Mouse (Mus musculus): ENCODE measurements at regions not wholly inside any gene's neighbourhood (a gene's known extent, or its start where the extent isn't known, plus 50 kb on each side); places are given as distances from the start of the nearest gene placed in this dataset.

DNA sequence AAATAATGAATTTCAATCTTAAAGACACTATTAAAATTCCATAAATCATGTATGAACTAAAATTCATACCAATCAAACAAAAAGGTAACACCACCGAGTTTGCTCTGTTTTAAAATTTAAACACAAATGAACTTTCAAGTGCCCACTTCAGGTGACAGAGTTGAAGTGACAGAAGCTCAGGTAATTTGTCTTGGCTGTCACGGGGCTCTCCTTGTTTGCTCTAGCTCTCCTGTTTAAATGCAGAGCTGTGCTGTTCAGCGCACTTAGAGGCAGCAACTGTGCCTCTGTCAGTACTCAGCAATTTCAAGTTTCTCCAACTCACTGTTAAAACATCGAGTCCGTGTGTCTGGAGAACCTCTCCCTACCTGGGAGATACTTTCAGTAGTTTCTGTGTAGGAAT is 193.8 kb upstream of the Zfp507 start:
- Histone ChIP-seq H3K9me3 (replicated peaks; ENCODE audit: insufficient read depth, low read length) (no peaks in the 10 kb centered on the region), H3K9ac (ENCODE audit: control insufficient read depth, low read depth, low read length, poor library complexity, severe bottlenecking) (no peak overlapping the region), H3K79me2 (ENCODE audit: control insufficient read depth, insufficient read depth, low read length, poor library complexity) (no peaks in the 10 kb centered on the region), H3K27me3 (ENCODE audit: control insufficient read depth in 1 of 2, insufficient read depth in 2 of 2, low read length in 2 of 2) (no peaks in the 10 kb centered on the region), H3K36me3 (ENCODE audit: control insufficient read depth in 1 of 2, insufficient read depth in 2 of 2, low read length in 2 of 2) (no peaks in the 10 kb centered on the region), H3K27ac (ENCODE audit: control insufficient read depth, low read depth, low read length) (no peak overlapping the region), H3K4me1 (ENCODE audit: control insufficient read depth in 1 of 2, insufficient read depth in 2 of 2, low read length in 2 of 2) (no peaks in the 10 kb centered on the region), H3K4me3 (ENCODE audit: control insufficient read depth in 1 of 2, insufficient read depth in 1 of 2, low read depth in 2 of 2, low read length in 2 of 2) (no peak overlapping the region)
- no peak for TF ChIP-seq JUND (IDR thresholded peaks at IDR 0.05; ENCODE audit: low read depth, low read length)
- no peak for DNase-seq (ENCODE audit: low read depth, low spot score)

DNA sequence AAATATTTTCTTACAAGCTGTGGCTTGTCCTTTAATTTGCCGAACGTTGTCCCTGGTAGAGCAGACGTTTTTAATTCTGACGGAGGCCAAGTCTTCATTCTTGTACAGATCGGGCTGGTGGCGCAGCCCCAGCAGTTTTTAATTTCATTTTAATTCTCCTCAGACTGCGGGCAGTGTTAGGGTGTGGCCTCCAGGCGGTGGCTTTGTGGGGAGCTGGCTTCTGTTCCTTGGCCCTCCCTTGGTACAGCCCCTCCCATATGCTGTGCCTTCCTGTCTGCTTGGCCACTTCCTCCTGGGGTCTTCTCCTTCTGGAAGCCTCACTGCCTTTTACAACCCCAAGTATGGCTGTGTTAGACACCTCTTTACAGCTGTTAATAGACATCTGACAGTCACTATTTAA is 189.7 kb upstream of the Zfp507 start:
- no peak for DNase-seq (ENCODE audit: low read depth, low spot score)
- no peaks in the 10 kb centered on the region for H3K4me1 ChIP-seq (ENCODE audit: control insufficient read depth in 1 of 2, insufficient read depth in 2 of 2, low read length in 2 of 2)
- no peaks in the 10 kb centered on the region for H3K79me2 ChIP-seq (ENCODE audit: control insufficient read depth, insufficient read depth, low read length, poor library complexity)
- H3K9ac ChIP-seq (ENCODE audit: control insufficient read depth, low read depth, low read length, poor library complexity, severe bottlenecking), result no peak overlapping the region
- H3K27ac ChIP-seq (ENCODE audit: control insufficient read depth, low read depth, low read length), result no peak overlapping the region
- H3K9me3 ChIP-seq (replicated peaks; ENCODE audit: insufficient read depth, low read length), result no peaks in the 10 kb centered on the region
- no peak for TF ChIP-seq HCFC1 (IDR thresholded peaks at IDR 0.05; ENCODE audit: low read depth, low read length)
- no peak for TF ChIP-seq SMC3 (IDR thresholded peaks at IDR 0.05; ENCODE audit: low read depth, low read length)
- no peak for TF ChIP-seq ZMIZ1 (IDR thresholded peaks at IDR 0.05; ENCODE audit: low read depth, low read length)
- H3K4me3 ChIP-seq (ENCODE audit: control insufficient read depth in 1 of 2, insufficient read depth in 1 of 2, low read depth in 2 of 2, low read length in 2 of 2), result no peak overlapping the region
- H3K36me3 ChIP-seq (ENCODE audit: control insufficient read depth in 1 of 2, insufficient read depth in 2 of 2, low read length in 2 of 2), result no peaks in the 10 kb centered on the region
- H3K27me3 ChIP-seq (ENCODE audit: control insufficient read depth in 1 of 2, insufficient read depth in 2 of 2, low read length in 2 of 2), result no peaks in the 10 kb centered on the region

DNA sequence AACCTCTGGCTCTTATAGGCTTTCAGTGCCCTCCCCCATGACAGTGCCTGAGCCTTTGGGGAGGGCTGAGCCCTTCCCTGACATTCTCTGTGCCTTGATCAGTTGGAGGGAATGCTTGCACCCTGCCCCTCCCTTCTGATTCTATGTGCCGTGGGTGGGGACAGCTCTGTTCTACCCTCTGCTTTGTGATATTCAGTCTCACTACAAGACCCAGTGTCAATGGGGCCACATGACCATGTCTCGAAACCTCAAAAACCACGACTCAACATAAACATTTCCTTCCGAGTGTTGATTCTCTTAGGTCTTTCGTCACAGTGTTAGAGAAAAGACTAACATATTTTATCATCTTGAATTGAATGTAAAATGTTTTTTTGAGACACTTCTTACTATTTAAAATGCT is 188.3 kb upstream of the Zfp507 start:
- H3K9ac ChIP-seq (ENCODE audit: control insufficient read depth, low read depth, low read length, poor library complexity, severe bottlenecking), result no peak overlapping the region
- no peaks in the 10 kb centered on the region for H3K36me3 ChIP-seq (ENCODE audit: control insufficient read depth in 1 of 2, insufficient read depth in 2 of 2, low read length in 2 of 2)
- no peak for TF ChIP-seq KAT2A (conservative IDR thresholded peaks at IDR 0.05; ENCODE audit: low read depth, low read length)
- TF ChIP-seq TAL1 (IDR thresholded peaks at IDR 0.05; ENCODE audit: low read length), result no peak
- TF ChIP-seq TCF12 (IDR thresholded peaks at IDR 0.05; ENCODE audit: low read depth, low read length), result no peak
- TF ChIP-seq ETS1 (IDR thresholded peaks at IDR 0.05; ENCODE audit: low read depth, low read length), result no peak
- no peak for TF ChIP-seq CTCF (IDR thresholded peaks at IDR 0.05 in 2 of 3, conservative IDR thresholded peaks at IDR 0.05 in 1 of 3; ENCODE audit: control insufficient read depth in 1 of 3, insufficient read depth in 1 of 3, low read depth in 2 of 3, low read length in 3 of 3, poor library complexity in 1 of 3, severe bottlenecking in 1 of 3)
- TF ChIP-seq MAX (IDR thresholded peaks at IDR 0.05; ENCODE audit: low read length), result no peak
- no peak for TF ChIP-seq MEF2A (IDR thresholded peaks at IDR 0.05; ENCODE audit: extremely low read depth, insufficient replicate concordance, low read depth, low read length, poor library complexity, severe bottlenecking)
- TF ChIP-seq POLR2AphosphoS2 (IDR thresholded peaks at IDR 0.05; ENCODE audit: low read length), result no peak
- no peak for TF ChIP-seq TBP (IDR thresholded peaks at IDR 0.05; ENCODE audit: low read depth, low read length)
- no peak for TF ChIP-seq SIN3A (IDR thresholded peaks at IDR 0.05; ENCODE audit: low read length)
- no peak for TF ChIP-seq RAD21 (IDR thresholded peaks at IDR 0.05; ENCODE audit: low read depth, low read length)
- no peak for TF ChIP-seq BHLHE40 (IDR thresholded peaks at IDR 0.05; ENCODE audit: borderline replicate concordance, low read depth, low read length)
- TF ChIP-seq HCFC1 (IDR thresholded peaks at IDR 0.05; ENCODE audit: low read depth, low read length), result no peak
- TF ChIP-seq JUND (IDR thresholded peaks at IDR 0.05; ENCODE audit: low read depth, low read length), result no peak
- TF ChIP-seq USF2 (IDR thresholded peaks at IDR 0.05; ENCODE audit: borderline replicate concordance in 1 of 2, insufficient read depth in 1 of 2, low read depth in 1 of 2, low read length in 2 of 2), result no peak
- no peak overlapping the region for H3K27ac ChIP-seq (ENCODE audit: control insufficient read depth, low read depth, low read length)
- no peaks in the 10 kb centered on the region for H3K9me3 ChIP-seq (replicated peaks; ENCODE audit: insufficient read depth, low read length)
- H3K79me2 ChIP-seq (ENCODE audit: control insufficient read depth, insufficient read depth, low read length, poor library complexity), result no peaks in the 10 kb centered on the region
- no peaks in the 10 kb centered on the region for H3K27me3 ChIP-seq (ENCODE audit: control insufficient read depth in 1 of 2, insufficient read depth in 2 of 2, low read length in 2 of 2)
- DNase-seq (ENCODE audit: low read depth, low spot score), result no peak
- no peak overlapping the region for H3K4me3 ChIP-seq (ENCODE audit: control insufficient read depth in 1 of 2, insufficient read depth in 1 of 2, low read depth in 2 of 2, low read length in 2 of 2)
- H3K4me1 ChIP-seq (ENCODE audit: control insufficient read depth in 1 of 2, insufficient read depth in 2 of 2, low read length in 2 of 2), result no peaks in the 10 kb centered on the region
